Mouse (Mus musculus): Measurements from ENCODE around the gene Hic2. TPM values are rescaled to one million over a fixed set of nuclear protein-coding genes. Genes with fewer than 3 reads are reported as not detected.

Gene Hic2
- total RNA-seq, 2 experiments from 2014 or later = 11.5 to 13.1 TPM

- peak; percentile 60 for DNase-seq
- intact Hi-C loops (cut with DNase I) = no loop called here
Observed at GRCm38 (mm10) chr16:17233702-17234498, 528 bp downstream of the Hic2 start.

- peak; percentile 58 for DNase-seq
- intact Hi-C loops (cut with DNase I) = no loop called here
Observed at GRCm38 (mm10) chr16:17234499-17234895, 1.1 kb downstream of the Hic2 start.

GRCm38 (mm10) chr16:17234916-17235665 lies 1.7 kb downstream of the Hic2 start:
- intact Hi-C loops (cut with DNase I) = no loop called here
- no peak for DNase-seq

GRCm38 (mm10) chr16:17237634-17238033 lies 4.3 kb downstream of the Hic2 start:
- DNase-seq = no peak
- intact Hi-C loops (cut with DNase I) = no loop called here

GRCm38 (mm10) chr16:17239409-17239808 lies 6.0 kb downstream of the Hic2 start:
- DNase-seq = no peak
- intact Hi-C loops (cut with DNase I) = no loop called here

GRCm38 (mm10) chr16:17243731-17244130 lies 10.4 kb downstream of the Hic2 start:
- intact Hi-C loops (cut with DNase I) = no loop called here
- no peak for DNase-seq

GRCm38 (mm10) chr16:17244996-17245395 lies 11.6 kb downstream of the Hic2 start:
- no peak for DNase-seq
- intact Hi-C loops (cut with DNase I) = no loop called here

- DNase-seq = no peak
- intact Hi-C loops (cut with DNase I) = no loop called here
Observed at GRCm38 (mm10) chr16:17247727-17248126, 14.4 kb downstream of the Hic2 start.

GRCm38 (mm10) chr16:17249135-17249534 lies 15.8 kb downstream of the Hic2 start:
- intact Hi-C loops (cut with DNase I) = no loop called here
- DNase-seq = no peak

GRCm38 (mm10) chr16:17251539-17251938 lies 18.2 kb downstream of the Hic2 start:
- intact Hi-C loops (cut with DNase I) = no loop called here

GRCm38 (mm10) chr16:17252086-17252726 lies 18.8 kb downstream of the Hic2 start:
- DNase-seq = no peak
- intact Hi-C loops (cut with DNase I) = no loop called here

More at GRCm38 (mm10) chr16:17251539-17251938, 18.2 kb downstream of the Hic2 start:
- DNase-seq = peak; percentile 90

GRCm38 (mm10) chr16:17252841-17253240 lies 19.5 kb downstream of the Hic2 start:
- intact Hi-C loops (cut with DNase I) = no loop called here
- DNase-seq = no peak

GRCm38 (mm10) chr16:17254005-17254597 lies 20.7 kb downstream of the Hic2 start:
- DNase-seq = no peak
- intact Hi-C loops (cut with DNase I) = no loop called here

- intact Hi-C loops (cut with DNase I) = no loop called here
- DNase-seq = no peak
Observed at GRCm38 (mm10) chr16:17255270-17255669, 21.9 kb downstream of the Hic2 start.

- intact Hi-C loops (cut with DNase I) = no loop called here
- peak; percentile 90 for DNase-seq
Observed at GRCm38 (mm10) chr16:17257359-17257821, 24.0 kb downstream of the Hic2 start.

GRCm38 (mm10) chr16:17258917-17259316 lies 25.5 kb downstream of the Hic2 start:
- intact Hi-C loops (cut with DNase I) = no loop called here
- DNase-seq = no peak

GRCm38 (mm10) chr16:17261341-17261740 lies 28.0 kb downstream of the Hic2 start:
- intact Hi-C loops (cut with DNase I) = no loop called here
- DNase-seq = no peak

GRCm38 (mm10) chr16:17266113-17266512 lies 32.7 kb downstream of the Hic2 start:
- DNase-seq = no peak
- intact Hi-C loops (cut with DNase I) = no loop called here

GRCm38 (mm10) chr16:17267937-17268336 lies 34.6 kb downstream of the Hic2 start:
- intact Hi-C loops (cut with DNase I) = no loop called here
- DNase-seq = no peak

- intact Hi-C loops (cut with DNase I) = loop anchor here (5.0 to 10.0 kb wide), 2 partner anchors 63 to 155 kb away; partner anchors contain the start of genes Ppil2 and Rimbp3
- DNase-seq = no peak
Observed at GRCm38 (mm10) chr16:17269872-17270271, 36.5 kb downstream of the Hic2 start.

- DNase-seq = peak; percentile 42
- intact Hi-C loops (cut with DNase I) = loop anchor here (5.0 to 10.0 kb wide), 2 partner anchors 64 to 156 kb away; partner anchors contain the start of genes Ppil2 and Rimbp3
Observed at GRCm38 (mm10) chr16:17271124-17271523, 37.8 kb downstream of the Hic2 start.

Measured in left cerebral cortex, postnatal 4 days (tissue).